Mouse (Mus musculus) Patski (cell line): ENCODE results near the gene Dok5. TPM values are rescaled to one million over a fixed set of nuclear protein-coding genes. Genes with fewer than 3 reads are reported as not detected.

Experiments
- ATAC-seq: fragments of 100-300 bp; one replicate; pipeline ENCODE4 v1.8.0; 2021
- CTCF ChIA-PET: fragments of 350-600 bp; sonication (Branson Sonifier 250); formaldehyde crosslinking; loops from one replicate; lab custom pipeline; 2022; ENCODE audit warnings: inconsistent platforms; lab: Charles Lee
- POLR2A ChIA-PET: fragments of 350-600 bp; sonication (Branson Sonifier 250); formaldehyde crosslinking; loops from one replicate; lab custom pipeline; 2022; ENCODE audit warnings: antibody characterized with exemption, inconsistent platforms; lab: Charles Lee
- DNase-seq: peaks from one replicate; pipeline ENCODE4 v3.0.0-alpha.2; 2011; ENCODE audit warnings: low read depth, low spot score
- H3K27me3 ChIP-seq: fragments of 371-371 bp; one replicate; pipeline ENCODE4 v1.5.1; 2021
- CTCF ChIP-seq: fragments of 100-300 bp; IDR thresholded peaks from one replicate; pipeline ENCODE4 v1.5.1; 2021
- in situ Hi-C: fragments of 300-500 bp; cut with MboI; formaldehyde crosslinking; loops from 3 replicates; pipeline ENCODE4 v1.11.1; 2018; ENCODE audit warnings: low pct_unique_long_range_greater_than_20kb, mixed read lengths
- polyA plus RNA-seq: library from polyadenylated mRNA; unstranded; gene quantifications from one replicate; pipeline ENCODE4 v1.2.3, GENCODE M21; 2021

Gene Dok5
- polyA plus RNA-seq, 1 experiment from 2014 or later, result not detected

DNA sequence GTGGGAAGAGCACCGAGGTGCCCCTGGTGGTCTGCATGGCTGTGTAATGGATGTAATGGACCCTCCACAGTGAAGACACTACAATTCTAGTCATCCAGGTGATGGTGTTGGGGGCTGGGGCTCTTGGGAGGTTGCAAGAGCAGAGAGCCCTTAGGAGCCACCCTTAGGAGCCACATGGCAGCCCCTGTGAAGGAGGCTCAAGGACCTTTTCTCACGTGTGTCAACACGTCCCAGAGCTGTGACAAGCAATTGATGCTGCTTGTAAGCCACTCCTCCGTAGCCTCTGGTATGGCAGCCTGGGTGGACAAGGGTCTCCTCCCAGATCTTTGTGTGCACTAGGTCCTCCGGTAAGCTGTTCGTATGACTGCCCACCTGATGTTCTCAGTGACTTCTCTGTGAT is 37.1 kb downstream of the Dok5 start:
- in situ Hi-C loops, result no loop called here
- POLR2A ChIA-PET, result no interaction called here
- no peaks in the 10 kb centered on the region for H3K27me3 ChIP-seq
- TF ChIP-seq CTCF, result no peak
- CTCF ChIA-PET, result no interaction called here
- DNase-seq (no peak), ATAC-seq (no peak)

DNA sequence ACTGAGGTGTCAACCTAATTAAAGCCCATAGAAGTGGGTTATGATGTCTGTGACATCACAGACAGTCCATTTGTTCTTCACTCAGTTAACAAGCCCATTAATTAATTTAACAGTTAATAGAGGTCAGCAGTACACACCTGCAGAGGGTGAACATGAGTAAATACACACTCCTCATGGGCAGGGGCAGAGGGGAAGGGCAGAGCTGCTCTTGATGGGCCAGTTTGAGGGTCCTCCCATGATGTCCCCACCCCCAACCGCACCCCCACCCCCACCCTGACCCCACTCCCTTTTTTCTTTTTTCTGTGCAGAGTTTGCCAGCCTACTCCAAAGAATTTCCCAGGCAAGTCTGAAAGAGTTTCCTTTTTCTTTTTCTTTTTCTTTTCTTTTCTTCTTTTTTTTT is 39.9 kb downstream of the Dok5 start:
- in situ Hi-C loops, result no loop called here
- POLR2A ChIA-PET, result no interaction called here
- H3K27me3 ChIP-seq, result no peaks in the 10 kb centered on the region
- DNase-seq, result no peak
- ATAC-seq, result no peak
- no peak for TF ChIP-seq CTCF
- CTCF ChIA-PET, result no interaction called here

DNA sequence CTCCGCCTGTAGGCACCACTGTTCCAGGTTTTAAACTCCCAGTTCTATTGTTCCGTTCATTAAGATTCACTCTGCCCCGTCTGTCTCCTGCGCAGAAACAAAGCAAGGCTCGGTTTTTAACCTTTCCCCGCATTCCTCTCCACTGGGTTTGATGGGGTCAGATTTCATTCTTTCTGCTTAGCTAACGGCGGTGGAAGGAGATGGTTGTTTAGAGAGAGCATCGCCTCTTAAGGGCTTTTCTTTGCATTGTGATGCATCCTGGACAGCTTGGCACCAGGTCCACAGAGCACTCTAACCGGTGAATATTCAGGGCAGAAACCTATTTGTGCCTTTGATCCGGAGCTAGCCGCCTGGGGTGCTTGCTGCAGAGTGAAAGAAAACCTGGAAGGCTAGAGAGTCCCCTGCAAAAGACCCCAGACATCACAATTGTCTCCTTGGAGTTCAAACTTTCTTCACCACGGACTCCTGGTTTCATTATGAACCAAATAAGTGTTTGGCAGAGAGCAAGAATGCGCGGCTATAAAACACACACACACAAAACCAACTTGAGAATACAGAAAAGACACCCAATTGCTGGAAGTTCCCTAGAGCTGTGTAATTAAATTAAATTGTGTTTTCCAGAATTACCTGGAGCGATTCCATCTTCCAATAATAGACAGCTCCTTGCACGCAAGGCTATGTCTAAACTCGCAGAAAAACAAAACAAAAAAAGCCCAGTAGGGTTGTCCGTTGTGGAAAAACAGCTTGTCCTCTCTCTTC is 40.7 kb downstream of the Dok5 start:
- CTCF ChIA-PET, result no interaction called here

DNA sequence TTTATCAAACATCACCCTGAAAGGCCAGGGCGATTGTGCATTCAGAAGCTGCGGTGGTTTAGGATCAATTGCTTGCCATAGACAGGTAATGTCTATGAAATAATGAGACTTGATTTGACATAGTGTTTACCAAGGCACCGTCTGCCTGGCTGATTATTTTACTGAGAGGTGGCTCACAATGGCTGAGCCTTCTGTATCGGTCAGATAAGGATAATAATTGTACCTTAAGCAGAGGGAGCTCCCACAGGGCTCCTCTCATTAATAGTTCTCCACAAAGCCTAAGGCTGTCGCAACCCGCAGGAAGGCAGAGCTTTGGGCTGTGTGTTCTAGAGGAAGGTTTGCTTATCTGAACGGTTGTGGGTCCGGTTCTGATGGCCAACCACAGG is 41.3 kb downstream of the Dok5 start:
- no peaks in the 10 kb centered on the region for H3K27me3 ChIP-seq
- DNase-seq (no peak), ATAC-seq (no peak)
- CTCF ChIA-PET, result no interaction called here
- in situ Hi-C loops, result no loop called here
- POLR2A ChIA-PET, result no interaction called here
- no peak for TF ChIP-seq CTCF

More for the DNA sequence above, 40.7 kb downstream of the Dok5 start:
- TF ChIP-seq CTCF, result no peak
- POLR2A ChIA-PET, result no interaction called here
- no peak for DNase-seq
- ATAC-seq, result no peak
- H3K27me3 ChIP-seq, result no peaks in the 10 kb centered on the region
- in situ Hi-C loops, result no loop called here

DNA sequence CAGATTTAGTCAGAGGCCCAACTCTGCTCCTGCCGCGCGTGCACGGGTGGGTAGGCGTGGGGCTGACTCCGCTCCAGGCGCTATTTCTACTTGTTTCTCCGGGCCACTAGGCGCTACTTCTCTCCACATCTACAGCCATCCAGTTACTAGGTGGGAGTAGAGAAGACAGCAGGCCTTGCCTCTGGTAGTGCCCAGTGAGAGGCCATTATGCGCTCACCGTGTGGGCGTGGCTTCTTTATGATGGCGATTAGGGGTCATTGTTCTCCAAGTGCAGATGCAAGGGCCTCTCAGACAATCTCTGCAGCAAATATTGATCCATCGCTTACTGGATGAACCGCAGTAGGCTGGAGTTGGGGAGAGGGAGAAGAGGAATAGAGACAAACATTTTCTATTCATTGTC is 44.0 kb downstream of the Dok5 start:
- ChIA-PET POLR2A (no interaction called here), CTCF (no interaction called here)
- in situ Hi-C loops, result no loop called here
- ATAC-seq, result no peak
- H3K27me3 ChIP-seq, result no peaks in the 10 kb centered on the region
- TF ChIP-seq CTCF, result no peak
- no peak for DNase-seq

DNA sequence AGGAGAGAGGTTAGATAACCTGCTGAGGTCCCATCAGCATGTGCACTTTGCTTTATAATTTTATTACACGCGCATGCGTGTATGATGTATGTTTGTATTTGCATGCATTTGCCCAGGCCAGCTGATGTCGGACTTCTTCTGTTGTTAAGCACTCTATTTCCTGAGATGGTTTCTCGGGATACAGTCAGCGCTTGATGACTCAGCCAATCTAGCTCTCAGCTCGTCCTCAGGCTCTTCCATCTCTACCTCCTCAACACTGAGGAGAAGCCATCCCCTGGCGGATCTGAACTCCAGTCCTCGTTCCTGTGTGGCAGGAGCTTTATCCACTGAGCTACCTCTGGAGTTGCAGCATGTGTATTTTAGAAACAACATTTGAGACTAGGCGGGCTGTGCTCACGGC is 44.5 kb downstream of the Dok5 start:
- in situ Hi-C loops, result no loop called here
- ChIA-PET POLR2A (no interaction called here), CTCF (no interaction called here)
- DNase-seq, result no peak
- H3K27me3 ChIP-seq, result no peaks in the 10 kb centered on the region
- TF ChIP-seq CTCF, result no peak
- ATAC-seq, result no peak

DNA sequence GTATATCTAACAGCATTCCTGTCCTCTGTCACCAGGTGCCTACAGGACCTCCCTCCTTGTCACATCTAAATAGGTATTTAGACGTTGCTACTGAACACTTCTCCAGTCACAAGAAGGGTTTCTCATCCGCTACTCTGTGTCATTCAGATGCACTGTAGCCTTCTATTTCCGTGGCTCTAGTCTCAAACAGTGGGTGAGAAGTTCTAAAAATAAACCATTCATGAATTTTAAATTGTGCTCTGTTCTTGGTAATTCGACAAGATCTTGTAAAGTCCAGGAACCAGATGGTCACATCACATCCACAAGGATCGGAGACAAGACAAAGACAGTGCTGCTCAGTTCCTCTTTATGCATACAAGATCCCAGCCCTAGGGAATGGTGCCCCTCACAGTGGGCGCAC is 46.0 kb downstream of the Dok5 start:
- ATAC-seq (no peak), DNase-seq (no peak)
- in situ Hi-C loops, result no loop called here
- no peak for TF ChIP-seq CTCF
- H3K27me3 ChIP-seq, result no peaks in the 10 kb centered on the region
- ChIA-PET POLR2A (no interaction called here), CTCF (no interaction called here)

DNA sequence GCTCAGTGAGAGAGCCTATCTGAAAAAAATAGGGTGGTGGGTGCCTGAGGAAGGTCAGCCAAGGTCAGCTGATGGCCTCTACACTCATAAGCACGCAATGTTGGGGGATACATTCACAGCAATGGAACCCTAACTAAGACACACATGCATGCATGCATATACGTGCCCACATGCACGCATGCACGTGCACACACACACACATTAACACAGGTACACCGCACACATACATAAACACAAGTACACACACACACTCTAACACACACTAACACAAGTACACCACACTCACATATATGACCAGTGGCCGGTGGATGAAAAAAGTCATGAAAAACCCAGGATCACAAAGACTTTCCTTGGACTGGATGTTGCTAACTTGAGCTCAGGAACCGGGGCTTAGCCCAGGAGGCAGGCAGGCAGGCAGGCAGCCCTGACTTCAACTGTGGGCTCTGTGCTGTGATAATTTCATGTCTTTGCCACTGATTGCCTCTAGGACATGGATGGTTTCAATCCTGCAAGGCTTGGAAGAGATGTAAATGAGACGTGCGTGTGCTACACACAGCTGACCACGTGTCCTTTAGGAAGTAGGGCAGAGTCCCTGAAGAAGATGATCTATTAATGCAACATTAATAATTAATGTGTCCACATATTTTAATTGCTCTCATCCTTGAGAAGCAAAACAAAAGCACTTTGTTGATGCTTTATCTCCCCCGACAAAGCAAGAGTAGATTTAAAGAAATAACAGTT is 48.6 kb downstream of the Dok5 start:
- DNase-seq (no peak), ATAC-seq (no peak)
- H3K27me3 ChIP-seq, result no peaks in the 10 kb centered on the region
- ChIA-PET POLR2A (no interaction called here), CTCF (no interaction called here)
- in situ Hi-C loops, result no loop called here
- no peak for TF ChIP-seq CTCF

DNA sequence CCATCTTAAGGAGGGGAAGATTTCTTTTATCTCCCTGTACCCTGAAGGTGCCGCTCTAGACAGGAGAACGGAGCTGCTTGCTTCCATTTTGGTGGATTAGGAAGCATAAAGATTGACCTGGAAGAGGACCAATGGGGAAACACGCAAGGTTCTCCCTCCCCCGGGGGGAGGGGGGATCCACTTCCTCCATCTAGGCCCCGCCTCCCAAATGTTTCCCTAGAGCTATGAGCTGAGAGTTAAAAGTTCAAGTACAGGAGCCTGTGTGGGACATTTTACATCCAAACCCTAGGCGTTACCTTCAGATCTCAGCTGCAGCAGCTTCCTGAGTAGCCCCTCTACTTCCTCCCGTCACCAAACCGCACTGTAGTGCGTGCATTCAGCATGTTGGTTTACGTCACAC is 56.5 kb downstream of the Dok5 start:
- POLR2A ChIA-PET, result no interaction called here

DNA sequence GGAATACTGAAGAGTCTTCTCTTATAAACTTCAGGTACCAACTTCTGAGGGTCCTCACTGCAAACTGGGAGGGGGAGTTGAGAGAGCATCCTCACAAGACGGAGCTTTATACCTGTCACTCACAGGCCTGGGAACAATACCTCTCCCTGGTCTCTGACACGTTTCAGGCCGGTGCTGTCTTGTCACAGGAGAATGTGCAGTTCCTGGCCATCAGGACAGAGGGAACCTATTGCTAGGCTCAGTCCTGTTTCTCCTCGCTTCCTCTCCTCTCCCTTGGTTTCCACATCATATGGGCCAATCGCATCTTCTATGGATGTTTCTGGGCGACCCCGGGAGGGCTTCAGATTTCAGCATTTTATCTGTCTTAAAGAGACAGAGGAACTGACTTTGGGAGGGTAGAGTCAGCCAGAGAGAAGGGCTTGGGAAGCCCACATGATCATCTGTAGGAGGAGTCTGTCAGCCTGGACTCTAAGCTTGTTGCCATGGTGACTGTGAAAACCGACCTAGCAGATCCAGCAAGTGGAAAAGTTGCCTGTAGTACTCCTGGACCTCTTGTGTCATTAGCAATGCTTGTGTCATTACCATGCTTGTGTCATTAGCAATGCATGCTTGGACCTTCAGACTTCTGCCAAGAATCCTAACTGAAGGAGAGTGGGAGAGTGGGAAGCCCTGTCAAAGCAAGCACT is 59.9 kb downstream of the Dok5 start:
- DNase-seq (no peak), ATAC-seq (no peak)
- in situ Hi-C loops, result no loop called here
- no peak for TF ChIP-seq CTCF
- H3K27me3 ChIP-seq, result no peaks in the 10 kb centered on the region
- ChIA-PET POLR2A (no interaction called here), CTCF (no interaction called here)

More for the DNA sequence above, 56.5 kb downstream of the Dok5 start:
- ATAC-seq (no peak), DNase-seq (no peak)
- in situ Hi-C loops, result no loop called here
- TF ChIP-seq CTCF, result no peak
- CTCF ChIA-PET, result interaction anchor here (1.3 kb wide), 1 partner anchor 9 kb away, joined by 4 read pairs; no protein-coding TSS in a partner anchor
- H3K27me3 ChIP-seq, result no peaks in the 10 kb centered on the region

DNA sequence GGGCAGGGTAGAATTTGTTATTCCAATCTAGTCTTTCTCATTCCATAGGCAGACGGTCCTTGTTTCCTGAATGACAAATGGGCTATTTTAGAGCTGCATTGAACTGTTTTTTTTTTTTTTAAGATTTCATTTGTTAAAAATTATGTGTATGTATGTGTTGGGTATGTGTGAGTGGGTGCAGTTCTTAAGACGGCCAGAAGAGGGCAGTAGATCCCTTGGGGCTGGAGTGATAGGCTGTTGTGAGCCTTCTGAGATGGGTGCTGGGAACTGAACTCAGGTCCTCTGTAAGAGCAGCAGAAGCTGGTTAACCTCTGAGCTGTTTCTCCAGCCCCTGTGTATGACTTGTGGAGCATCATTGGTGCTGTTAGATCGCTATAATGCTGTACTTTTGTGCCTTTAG is 63.6 kb downstream of the Dok5 start:
- no peak for ATAC-seq
- in situ Hi-C loops, result no loop called here
- peak; percentile 12 for TF ChIP-seq CTCF
- no peaks in the 10 kb centered on the region for H3K27me3 ChIP-seq
- ChIA-PET CTCF (no interaction called here), POLR2A (no interaction called here)
- DNase-seq, result no peak
